Mouse (Mus musculus) lung, embryonic 14.5 days (tissue): ENCODE results near the gene Gm765. TPM values are rescaled to one million over a fixed set of nuclear protein-coding genes. Genes with fewer than 3 reads are reported as not detected.

Source experiments
- ATAC-seq: fragments of 200-750 bp; cut with Nextera tagmentation; 2 replicates; pipeline ENCODE4 v1.8.0; 2017; ENCODE audit warnings: mild to moderate bottlenecking, moderate TSS enrichment, moderate library complexity; ENCODE audit not compliant: insufficient read depth
- DNase-seq: peaks from one replicate; pipeline ENCODE4 v3.0.0-alpha.2; 2015
- H3K27ac ChIP-seq: fragments of 300-500 bp; sonication (generic); 2 replicates; pipeline ENCODE4 v1.5.1; 2014; ENCODE audit warnings: low read depth, mild to moderate bottlenecking, moderate library complexity
- H3K27me3 ChIP-seq: fragments of 300-500 bp; sonication (generic); 2 replicates; pipeline ENCODE4 v1.6.1; 2014; ENCODE audit warnings: low read length, control low read depth; ENCODE audit not compliant: insufficient read depth
- H3K36me3 ChIP-seq: fragments of 300-500 bp; sonication (generic); 2 replicates; pipeline ENCODE4 v1.6.1; 2014; ENCODE audit warnings: control low read depth; ENCODE audit not compliant: insufficient read depth
- H3K4me1 ChIP-seq: fragments of 300-500 bp; sonication (generic); 2 replicates; pipeline ENCODE4 v1.6.1; 2014; ENCODE audit warnings: antibody characterized with exemption, control low read depth; ENCODE audit not compliant: insufficient read depth
- H3K4me2 ChIP-seq: fragments of 300-500 bp; sonication (generic); 2 replicates; pipeline ENCODE4 v1.6.1; 2014; ENCODE audit warnings: mild to moderate bottlenecking
- H3K4me3 ChIP-seq: fragments of 300-500 bp; sonication (generic); 2 replicates; pipeline ENCODE4 v1.5.1; 2014; ENCODE audit warnings: low read depth, low read length
- H3K9ac ChIP-seq: fragments of 300-500 bp; sonication (generic); 2 replicates; pipeline ENCODE4 v1.6.1; 2014
- H3K9me3 ChIP-seq: fragments of 300-500 bp; sonication (generic); 2 replicates; pipeline ENCODE4 v1.6.1; 2016; ENCODE audit warnings: low read depth, low read length, control low read depth
- CTCF ChIP-seq: IDR thresholded peaks from 2 replicates; pipeline ENCODE4 v1.5.1; 2016; ENCODE audit warnings: antibody characterized with exemption, low read depth
- whole genome bisulfite sequencing: fragments of 180-500 bp; shearing (Covaris S2); extraction: QIAGEN DNeasy Blood & Tissue Kit; methylation state at CpG from one replicate; pipeline ENCODE4 v1.1.7; 2014; 5-methylcytosine and 5-hydroxymethylcytosine counted together
- polyA plus RNA-seq: library from polyadenylated mRNA; unstranded; fragments of >200 nt; fragmentation: Nextera tagmentation; extraction: Ambion mirVana; gene quantifications from 2 replicates; pipeline ENCODE4 v1.2.1, GENCODE M21; 2014

Gm765 gene
- not detected in 2 replicates for polyA plus RNA-seq

- no peak for DNase-seq
- no peak for ATAC-seq
- H3K4me1 ChIP-seq: no peaks in the 10 kb centered on the region
- no peak within 1 kb of the TSS for H3K4me2 ChIP-seq
- no peaks in the 10 kb centered on the region for H3K27me3 ChIP-seq
- no peak within 1 kb of the TSS for H3K27ac ChIP-seq
- no peak within 1 kb of the TSS for H3K9ac ChIP-seq
- no peak for TF ChIP-seq CTCF
- H3K36me3 ChIP-seq: no peaks in the 10 kb centered on the region
- 73% methylated on average over 5 of the region's 5 CpGs for WGBS
- no peak within 1 kb of the TSS for H3K4me3 ChIP-seq
- H3K9me3 ChIP-seq: no peaks in the 10 kb centered on the region
Observed at GRCm38 (mm10) chr6:98342654-98343053, at the start of gene Gm765. TSS of gene Gm765 (minus strand) at chr6:98342754.

GRCm38 (mm10) chr6:98385487-98385886 lies 42.9 kb upstream of the Gm765 start:
- DNase-seq: no peak
- H3K27ac ChIP-seq: no peak overlapping the region
- H3K4me1 ChIP-seq: no peaks in the 10 kb centered on the region
- no peak for TF ChIP-seq CTCF
- no peak overlapping the region for H3K4me3 ChIP-seq
- H3K27me3 ChIP-seq: no peaks in the 10 kb centered on the region
- no peak for ATAC-seq
- no peak overlapping the region for H3K9ac ChIP-seq
- no peaks in the 10 kb centered on the region for H3K36me3 ChIP-seq
- WGBS: 75% methylated on average over 8 of the region's 8 CpGs
- no peaks in the 10 kb centered on the region for H3K9me3 ChIP-seq
- H3K4me2 ChIP-seq: no peak overlapping the region

GRCm38 (mm10) chr6:98384431-98384830 lies 41.9 kb upstream of the Gm765 start:
- no peak for TF ChIP-seq CTCF
- no peaks in the 10 kb centered on the region for H3K36me3 ChIP-seq
- H3K9me3 ChIP-seq: no peaks in the 10 kb centered on the region
- no peak overlapping the region for H3K4me3 ChIP-seq
- no peaks in the 10 kb centered on the region for H3K4me1 ChIP-seq
- H3K4me2 ChIP-seq: no peak overlapping the region
- DNase-seq (no peak), ATAC-seq (no peak)
- H3K9ac ChIP-seq: no peak overlapping the region
- WGBS: 73% methylated on average over 8 of the region's 8 CpGs
- H3K27ac ChIP-seq: no peak overlapping the region
- no peaks in the 10 kb centered on the region for H3K27me3 ChIP-seq

GRCm38 (mm10) chr6:98383411-98383810 lies 40.9 kb upstream of the Gm765 start:
- TF ChIP-seq CTCF: peak; percentile 60

GRCm38 (mm10) chr6:98366199-98366598 lies 23.6 kb upstream of the Gm765 start:
- Histone ChIP-seq H3K4me2 (no peak overlapping the region), H3K4me1 (no peaks in the 10 kb centered on the region), H3K27ac (no peak overlapping the region), H3K4me3 (no peak overlapping the region), H3K9me3 (no peaks in the 10 kb centered on the region), H3K9ac (no peak overlapping the region), H3K27me3 (no peaks in the 10 kb centered on the region), H3K36me3 (no peaks in the 10 kb centered on the region)
- 70% methylated on average over 4 of the region's 4 CpGs for WGBS
- ATAC-seq (no peak), DNase-seq (no peak)
- no peak for TF ChIP-seq CTCF

More at GRCm38 (mm10) chr6:98383411-98383810, 40.9 kb upstream of the Gm765 start:
- ATAC-seq: no peak
- WGBS: 38% methylated on average over 6 of the region's 6 CpGs
- Histone ChIP-seq H3K4me3 (no peak overlapping the region), H3K27ac (no peak overlapping the region), H3K9me3 (no peaks in the 10 kb centered on the region), H3K36me3 (no peaks in the 10 kb centered on the region), H3K4me1 (no peaks in the 10 kb centered on the region), H3K27me3 (no peaks in the 10 kb centered on the region), H3K4me2 (no peak overlapping the region), H3K9ac (no peak overlapping the region)
- DNase-seq: peak; percentile 84

- Histone ChIP-seq H3K4me3 (no peak overlapping the region), H3K9ac (no peak overlapping the region), H3K4me1 (no peaks in the 10 kb centered on the region), H3K27ac (no peak overlapping the region), H3K9me3 (no peaks in the 10 kb centered on the region), H3K36me3 (no peaks in the 10 kb centered on the region), H3K4me2 (no peak overlapping the region), H3K27me3 (no peaks in the 10 kb centered on the region)
- DNase-seq: peak; percentile 59
- peak; percentile 75; the same call in 1 of the 2 replicates for ATAC-seq
- no peak for TF ChIP-seq CTCF
- WGBS: 54% methylated on average over 5 of the region's 5 CpGs
Observed at GRCm38 (mm10) chr6:98355271-98355670, 12.7 kb upstream of the Gm765 start.

GRCm38 (mm10) chr6:98353285-98353684 lies 10.7 kb upstream of the Gm765 start:
- ATAC-seq (no peak), DNase-seq (no peak)
- no peaks in the 10 kb centered on the region for H3K27me3 ChIP-seq
- H3K27ac ChIP-seq: no peak overlapping the region
- H3K9me3 ChIP-seq: no peaks in the 10 kb centered on the region
- H3K4me3 ChIP-seq: no peak overlapping the region
- TF ChIP-seq CTCF: no peak
- H3K4me1 ChIP-seq: no peaks in the 10 kb centered on the region
- H3K9ac ChIP-seq: no peak overlapping the region
- H3K36me3 ChIP-seq: no peaks in the 10 kb centered on the region
- no peak overlapping the region for H3K4me2 ChIP-seq
- 85% methylated on average over 3 of the region's 3 CpGs for WGBS

- no peak overlapping the region for H3K4me3 ChIP-seq
- no peaks in the 10 kb centered on the region for H3K4me1 ChIP-seq
- WGBS: 74% methylated on average over 2 of the region's 2 CpGs
- no peak for ATAC-seq
- H3K9me3 ChIP-seq: no peaks in the 10 kb centered on the region
- no peak overlapping the region for H3K27ac ChIP-seq
- H3K4me2 ChIP-seq: no peak overlapping the region
- H3K9ac ChIP-seq: no peak overlapping the region
- H3K27me3 ChIP-seq: no peaks in the 10 kb centered on the region
- H3K36me3 ChIP-seq: no peaks in the 10 kb centered on the region
- no peak for DNase-seq
- TF ChIP-seq CTCF: no peak
Observed at GRCm38 (mm10) chr6:98332714-98333113, 9.8 kb downstream of the Gm765 start.
